Mouse (Mus musculus) MEL (cell line): ENCODE results near the gene Anks1. TPM values are rescaled to one million over a fixed set of nuclear protein-coding genes. Genes with fewer than 3 reads are reported as not detected.

Experiments
- DNase-seq: peaks from one replicate; pipeline ENCODE4 v3.0.0; 2011; ENCODE audit warnings: low read depth, low spot score
- H3K27ac ChIP-seq: 2 replicates; pipeline ENCODE4 v1.5.1; 2012; ENCODE audit warnings: low read depth, mild to moderate bottlenecking, control low read depth, low read length, moderate library complexity; ENCODE audit not compliant: control insufficient read depth
- H3K27me3 ChIP-seq, 2 experiments: fragments of 150-350 bp in 1 of 2; sonication (generic) in 1 of 2; 2 replicates each; pipeline ENCODE4 v1.6.1; 2012; ENCODE audit warnings: low read length in 2 of 2, mild to moderate bottlenecking in 2 of 2, improper control_type of control experiment in 1 of 2, moderate library complexity in 1 of 2; ENCODE audit not compliant: insufficient read depth in 2 of 2, control insufficient read depth in 1 of 2
- H3K36me3 ChIP-seq, 2 experiments: 2 replicates each; pipeline ENCODE4 v1.6.1; 2012 to 2014; ENCODE audit warnings: low read length in 2 of 2, improper control_type of control experiment in 1 of 2, inconsistent platforms in 1 of 2, mild to moderate bottlenecking in 1 of 2; ENCODE audit not compliant: insufficient read depth in 2 of 2, control insufficient read depth in 1 of 2
- H3K4me1 ChIP-seq, 2 experiments: fragments of 150-350 bp in 1 of 2; sonication (generic) in 1 of 2; 2 replicates each; pipeline ENCODE4 v1.6.1; 2012; ENCODE audit warnings: low read length in 2 of 2, improper control_type of control experiment in 1 of 2, mild to moderate bottlenecking in 1 of 2; ENCODE audit not compliant: insufficient read depth in 2 of 2, control insufficient read depth in 1 of 2
- H3K4me3 ChIP-seq, 2 experiments: fragments of 150-350 bp in 1 of 2; sonication (generic) in 1 of 2; 2 replicates each; pipeline ENCODE4 v1.5.1; 2012; ENCODE audit warnings: low read depth in 2 of 2, low read length in 2 of 2, mild to moderate bottlenecking in 2 of 2, moderate library complexity in 2 of 2, control low read depth in 1 of 2, improper control_type of control experiment in 1 of 2; ENCODE audit not compliant: control insufficient read depth in 1 of 2, insufficient read depth in 1 of 2
- H3K79me2 ChIP-seq: 2 replicates; pipeline ENCODE4 v1.6.1; 2012; ENCODE audit warnings: mild to moderate bottlenecking, low read length, moderate library complexity; ENCODE audit not compliant: control insufficient read depth, poor library complexity, insufficient read depth
- H3K9ac ChIP-seq: 2 replicates; pipeline ENCODE4 v1.6.1; 2012; ENCODE audit warnings: low read depth, mild to moderate bottlenecking, control low read depth, low read length, moderate library complexity; ENCODE audit not compliant: control insufficient read depth, poor library complexity, severe bottlenecking
- H3K9me3 ChIP-seq: fragments of 150-350 bp; sonication (generic); replicated peaks from 2 replicates; pipeline ENCODE4 v1.6.1; 2012; ENCODE audit warnings: mild to moderate bottlenecking, low read length, improper control_type of control experiment, moderate library complexity; ENCODE audit not compliant: insufficient read depth
- CHD1 ChIP-seq: IDR thresholded peaks from 2 replicates; pipeline ENCODE4 v1.6.1; 2012; ENCODE audit warnings: low read depth, mild to moderate bottlenecking, inconsistent platforms, low read length, improper control_type of control experiment
- CHD2 ChIP-seq: IDR thresholded peaks from 2 replicates; pipeline ENCODE4 v1.6.1; 2011; ENCODE audit warnings: low read length, improper control_type of control experiment
- CTCF ChIP-seq, 3 experiments: IDR thresholded peaks in 2 of 3; conservative IDR thresholded peaks in 1 of 3; 2 replicates each; pipeline ENCODE4 v1.5.1; 2011 to 2012; ENCODE audit warnings: low read length in 3 of 3, low read depth in 2 of 3, mild to moderate bottlenecking in 2 of 3, improper control_type of control experiment in 1 of 3, inconsistent platforms in 1 of 3, mixed read lengths in 1 of 3, moderate library complexity in 1 of 3; ENCODE audit not compliant: control insufficient read depth in 1 of 3, insufficient read depth in 1 of 3, poor library complexity in 1 of 3, severe bottlenecking in 1 of 3
- E2F4 ChIP-seq: IDR thresholded peaks from 2 replicates; pipeline ENCODE4 v1.6.1; 2011; ENCODE audit warnings: low read depth, low read length, improper control_type of control experiment, borderline replicate concordance
- ELF1 ChIP-seq: IDR thresholded peaks from 2 replicates; pipeline ENCODE4 v1.6.1; 2014; ENCODE audit warnings: low read depth, mild to moderate bottlenecking, inconsistent platforms, low read length, improper control_type of control experiment, moderate library complexity
- ETS1 ChIP-seq: IDR thresholded peaks from 2 replicates; pipeline ENCODE4 v1.6.1; 2012; ENCODE audit warnings: low read depth, mild to moderate bottlenecking, inconsistent platforms, low read length, improper control_type of control experiment, moderate library complexity
- HCFC1 ChIP-seq: IDR thresholded peaks from 2 replicates; pipeline ENCODE4 v1.6.1; 2012; ENCODE audit warnings: low read depth, mild to moderate bottlenecking, inconsistent platforms, low read length, improper control_type of control experiment, moderate library complexity
- JUND ChIP-seq: IDR thresholded peaks from 2 replicates; pipeline ENCODE4 v1.6.1; 2011; ENCODE audit warnings: low read depth, mild to moderate bottlenecking, improper control_type of control experiment, low read length
- KAT2A ChIP-seq: conservative IDR thresholded peaks from 2 replicates; pipeline ENCODE4 v1.6.1; 2012; ENCODE audit warnings: low read depth, low read length, improper control_type of control experiment, inconsistent platforms
- MAZ ChIP-seq: IDR thresholded peaks from 2 replicates; pipeline ENCODE4 v1.6.1; 2012; ENCODE audit warnings: low read depth, mild to moderate bottlenecking, inconsistent platforms, low read length, improper control_type of control experiment
- MEF2A ChIP-seq: IDR thresholded peaks from 2 replicates; pipeline ENCODE4 v1.6.1; 2014; ENCODE audit warnings: low read depth, mild to moderate bottlenecking, inconsistent platforms, low read length, improper control_type of control experiment; ENCODE audit not compliant: poor library complexity, insufficient replicate concordance, severe bottlenecking; ENCODE audit errors: extremely low read depth
- MYB ChIP-seq: IDR thresholded peaks from 2 replicates; pipeline ENCODE4 v1.6.1; 2011; ENCODE audit warnings: mild to moderate bottlenecking, low read depth, low read length, improper control_type of control experiment
- MYC ChIP-seq: IDR thresholded peaks from 2 replicates; pipeline ENCODE4 v1.6.1; 2011; ENCODE audit warnings: low read depth, mild to moderate bottlenecking, low read length, improper control_type of control experiment, moderate library complexity
- NELFE ChIP-seq: IDR thresholded peaks from 2 replicates; pipeline ENCODE4 v1.6.1; 2011; ENCODE audit warnings: low read depth, low read length, improper control_type of control experiment
- POLR2A ChIP-seq, 2 experiments: IDR thresholded peaks; 2 replicates each; pipeline ENCODE4 v1.6.1; 2011 to 2012; ENCODE audit warnings: low read length in 2 of 2, mild to moderate bottlenecking in 2 of 2, control low read depth in 1 of 2, improper control_type of control experiment in 1 of 2, low read depth in 1 of 2, moderate library complexity in 1 of 2; ENCODE audit not compliant: control insufficient read depth in 1 of 2, insufficient read depth in 1 of 2, poor library complexity in 1 of 2
- POLR2AphosphoS2 ChIP-seq: IDR thresholded peaks from 2 replicates; pipeline ENCODE4 v1.6.1; 2011; ENCODE audit warnings: low read length, improper control_type of control experiment
- POLR2AphosphoS5 ChIP-seq: IDR thresholded peaks from 2 replicates; pipeline ENCODE4 v1.6.1; 2012; ENCODE audit warnings: low read depth, borderline replicate concordance, mild to moderate bottlenecking, inconsistent platforms, low read length, moderate library complexity, mixed read lengths
- RAD21 ChIP-seq: IDR thresholded peaks from 2 replicates; pipeline ENCODE4 v1.6.1; 2011; ENCODE audit warnings: mild to moderate bottlenecking, low read depth, low read length, improper control_type of control experiment
- RCOR1 ChIP-seq: IDR thresholded peaks from 2 replicates; pipeline ENCODE4 v1.6.1; 2012; ENCODE audit warnings: low read depth, mild to moderate bottlenecking, inconsistent platforms, low read length, improper control_type of control experiment
- TAL1 ChIP-seq: IDR thresholded peaks from 2 replicates; pipeline ENCODE4 v1.6.1; 2012; ENCODE audit warnings: mild to moderate bottlenecking, inconsistent platforms, low read length, moderate library complexity, mixed read lengths
- TCF12 ChIP-seq: IDR thresholded peaks from 2 replicates; pipeline ENCODE4 v1.6.1; 2014; ENCODE audit warnings: low read depth, mild to moderate bottlenecking, inconsistent platforms, low read length, improper control_type of control experiment, moderate library complexity
- UBTF ChIP-seq: IDR thresholded peaks from 2 replicates; pipeline ENCODE4 v1.6.1; 2012; ENCODE audit warnings: low read depth, mild to moderate bottlenecking, inconsistent platforms, low read length, improper control_type of control experiment, moderate library complexity, borderline replicate concordance; ENCODE audit not compliant: insufficient read depth
- USF1 ChIP-seq: IDR thresholded peaks from 2 replicates; pipeline ENCODE4 v1.6.1; 2014; ENCODE audit warnings: low read depth, mild to moderate bottlenecking, inconsistent platforms, low read length, improper control_type of control experiment, moderate library complexity
- ZKSCAN1 ChIP-seq: IDR thresholded peaks from 2 replicates; pipeline ENCODE4 v1.6.1; 2012; ENCODE audit warnings: low read depth, mild to moderate bottlenecking, inconsistent platforms, low read length, improper control_type of control experiment, moderate library complexity
- ZMIZ1 ChIP-seq: IDR thresholded peaks from 2 replicates; pipeline ENCODE4 v1.6.1; 2012; ENCODE audit warnings: low read depth, mild to moderate bottlenecking, inconsistent platforms, low read length, improper control_type of control experiment, moderate library complexity
- ZNF384 ChIP-seq: IDR thresholded peaks from 2 replicates; pipeline ENCODE4 v1.6.1; 2012; ENCODE audit warnings: low read depth, mild to moderate bottlenecking, inconsistent platforms, low read length, improper control_type of control experiment
- polyA plus RNA-seq, 2 experiments: library from polyadenylated mRNA; stranded (reverse) in 1 of 2; unstranded in 1 of 2; fragments of >175 nt in 1 of 2; fragments of >200 nt in 1 of 2; gene quantifications; 2 replicates each; pipeline versions ENCODE4 v1.2.1 to v1.2.4; 2012; ENCODE audit warnings: low replicate concordance in 2 of 2, low read depth in 1 of 2; ENCODE audit not compliant: insufficient read length in 2 of 2, insufficient read depth in 1 of 2, missing spikeins in 1 of 2
- total RNA-seq: library from RNA; depleted of rRNA; stranded (reverse); fragments of 300-350 nt; gene quantifications from 2 replicates; pipeline ENCODE4 v1.2.3, GENCODE M21; 2012

Gene Anks1
- total and polyA plus RNA-seq, 3 experiments: 11.9 to 15.9 TPM; not detected in 1

DNA sequence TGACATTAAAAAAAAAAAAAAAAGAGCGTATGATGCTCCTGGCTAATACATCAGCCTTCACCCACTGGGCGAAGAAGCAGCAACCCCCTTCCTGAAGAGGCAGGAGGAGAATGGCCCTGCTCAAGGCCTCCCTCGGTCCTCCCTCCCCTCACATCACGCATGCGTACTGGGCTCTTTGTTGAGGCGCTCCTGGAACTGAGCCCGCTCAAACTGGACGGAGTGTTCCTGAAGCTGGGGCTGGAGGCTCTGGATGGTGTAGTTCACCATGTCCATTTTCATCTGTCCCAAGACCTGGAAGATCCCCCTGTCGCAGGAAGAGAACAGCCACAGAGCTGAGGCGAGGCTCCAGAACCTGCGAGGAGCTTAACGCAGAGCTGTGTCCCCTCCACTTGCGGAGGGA is 161.2 kb downstream of the Anks1 start:
- Histone ChIP-seq H3K27ac (no peak overlapping the region), H3K4me3 (no peak overlapping the region)
- TF ChIP-seq KAT2A (no peak), ZNF384 (no peak), NELFE (no peak), ZKSCAN1 (no peak), CHD2 (no peak), MAZ (no peak), E2F4 (no peak), HCFC1 (no peak), MEF2A (no peak), POLR2AphosphoS5 (no peak), TAL1 (no peak), MYB (no peak), POLR2A (IDR thresholded peaks at IDR 0.05; ENCODE audit: control insufficient read depth in 1 of 2, insufficient read depth in 1 of 2, low read depth in 1 of 2, low read length in 2 of 2, poor library complexity in 1 of 2) (no peak), ZMIZ1 (no peak), UBTF (no peak), JUND (no peak), RCOR1 (no peak)
- TF ChIP-seq, all 39 proteins: peak for 0
- Histone ChIP-seq H3K9me3 (no peaks in the 10 kb centered on the region), H3K79me2 (no peaks in the 10 kb centered on the region), H3K4me1 (no peaks in the 10 kb centered on the region), H3K9ac (no peak overlapping the region), H3K27me3 (no peaks in the 10 kb centered on the region), H3K36me3 (no peaks in the 10 kb centered on the region)
- DNase-seq: no peak

DNA sequence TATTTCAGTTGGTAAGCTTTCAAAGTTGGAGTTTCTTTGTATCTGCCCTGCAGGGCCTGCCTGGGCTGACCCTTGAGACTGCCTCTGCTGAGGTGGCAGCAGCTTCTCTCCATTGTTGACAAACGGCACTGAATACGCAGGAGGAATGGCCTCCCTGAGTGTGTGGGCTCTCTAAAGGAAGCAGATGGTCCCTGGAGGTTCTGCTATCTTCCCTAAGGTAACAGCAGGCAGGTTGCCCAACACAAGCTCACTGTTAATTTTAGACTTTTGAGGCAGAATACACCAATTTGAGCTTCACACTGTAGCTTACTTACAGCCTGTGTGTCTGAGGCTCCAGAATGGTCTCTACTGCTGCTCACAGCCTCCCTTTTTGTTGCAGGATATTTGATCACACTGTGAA is 163.6 kb downstream of the Anks1 start:
- DNase-seq: no peak
- no peak overlapping the region for H3K27ac ChIP-seq
- no peak overlapping the region for H3K9ac ChIP-seq
- no peaks in the 10 kb centered on the region for H3K9me3 ChIP-seq
- H3K79me2 ChIP-seq: no peaks in the 10 kb centered on the region
- TF ChIP-seq ZMIZ1 (no peak), MYC (no peak), TCF12 (no peak), USF1 (no peak), ETS1 (no peak), E2F4 (no peak), POLR2AphosphoS2 (no peak), MEF2A (no peak), CTCF (IDR thresholded peaks at IDR 0.05 in 2 of 3, conservative IDR thresholded peaks at IDR 0.05 in 1 of 3; ENCODE audit: control insufficient read depth in 1 of 3, insufficient read depth in 1 of 3, low read depth in 2 of 3, low read length in 3 of 3, poor library complexity in 1 of 3, severe bottlenecking in 1 of 3) (no peak), CHD1 (no peak), ZKSCAN1 (no peak), KAT2A (no peak), UBTF (no peak), RAD21 (no peak), POLR2A (IDR thresholded peaks at IDR 0.05; ENCODE audit: control insufficient read depth in 1 of 2, insufficient read depth in 1 of 2, low read depth in 1 of 2, low read length in 2 of 2, poor library complexity in 1 of 2) (no peak), ZNF384 (no peak), ELF1 (no peak), MYB (no peak)
- H3K27me3 ChIP-seq: no peaks in the 10 kb centered on the region
- no peak overlapping the region for H3K4me3 ChIP-seq
- no peaks in the 10 kb centered on the region for H3K4me1 ChIP-seq
- no peaks in the 10 kb centered on the region for H3K36me3 ChIP-seq
